Mouse (Mus musculus) CH12.LX (cell line): ENCODE results near the gene Reck. TPM values are rescaled to one million over a fixed set of nuclear protein-coding genes. Genes with fewer than 3 reads are reported as not detected.

ENCODE experiments used
- DNase-seq: peaks from one replicate; pipeline ENCODE4 v3.0.0-alpha.2; 2013; ENCODE audit errors: extremely low read depth
- H3K27ac ChIP-seq: 2 replicates; pipeline ENCODE4 v1.5.1; 2012; ENCODE audit warnings: low read depth, mild to moderate bottlenecking, control low read depth, moderate library complexity; ENCODE audit not compliant: insufficient read depth
- H3K27me3 ChIP-seq: replicated peaks from 2 replicates; pipeline ENCODE3; 2012; ENCODE audit warnings: inconsistent platforms
- H3K36me3 ChIP-seq, 2 experiments: replicated peaks in 1 of 2; 2 replicates each; pipeline versions ENCODE3 to v1.6.1; 2012; ENCODE audit warnings: inconsistent platforms in 1 of 2, low read length in 1 of 2, mild to moderate bottlenecking in 1 of 2, mixed read lengths in 1 of 2, moderate library complexity in 1 of 2; ENCODE audit not compliant: control insufficient read depth in 1 of 2, insufficient read depth in 1 of 2
- H3K4me1 ChIP-seq, 2 experiments: 2 replicates each; pipeline ENCODE4 v1.6.1; 2012; ENCODE audit warnings: inconsistent platforms in 1 of 2, moderate library complexity in 1 of 2; ENCODE audit not compliant: insufficient read depth in 2 of 2, control insufficient read depth in 1 of 2
- H3K4me2 ChIP-seq: 2 replicates; pipeline ENCODE4 v1.6.1; 2012; ENCODE audit warnings: low read depth, mild to moderate bottlenecking, control low read depth; ENCODE audit not compliant: poor library complexity, insufficient read depth, severe bottlenecking
- H3K4me3 ChIP-seq, 3 experiments: fragments of 150-350 bp in 1 of 3; sonication (generic) in 1 of 3; replicated peaks in 1 of 3; 2 replicates each; pipeline versions ENCODE3 to v1.5.1; 2011 to 2012; ENCODE audit warnings: low read depth in 2 of 3, low read length in 2 of 3, mild to moderate bottlenecking in 2 of 3, moderate library complexity in 2 of 3, control low read depth in 1 of 3, improper control_type of control experiment in 1 of 3, inconsistent platforms in 1 of 3, mixed read lengths in 1 of 3; ENCODE audit not compliant: poor library complexity in 1 of 3
- H3K79me2 ChIP-seq: replicated peaks from 2 replicates; pipeline ENCODE4 v1.6.1; 2012; ENCODE audit warnings: mild to moderate bottlenecking, moderate library complexity; ENCODE audit not compliant: control insufficient read depth, poor library complexity, insufficient read depth, severe bottlenecking; ENCODE audit errors: extremely low read depth
- H3K9ac ChIP-seq: 2 replicates; pipeline ENCODE4 v1.6.1; 2012; ENCODE audit warnings: low read depth, mild to moderate bottlenecking, control low read depth, moderate library complexity; ENCODE audit not compliant: insufficient read depth
- H3K9me3 ChIP-seq: replicated peaks from 2 replicates; pipeline ENCODE3; 2012; ENCODE audit warnings: low read length, inconsistent platforms, mixed read lengths
- CTCF ChIP-seq, 2 experiments: IDR thresholded peaks in 1 of 2; conservative IDR thresholded peaks in 1 of 2; 2 replicates each; pipeline ENCODE4 v1.5.1; 2011 to 2012; ENCODE audit warnings: low read depth in 2 of 2, low read length in 2 of 2, improper control_type of control experiment in 1 of 2, inconsistent platforms in 1 of 2, mild to moderate bottlenecking in 1 of 2, moderate library complexity in 1 of 2
- EP300 ChIP-seq: IDR thresholded peaks from 2 replicates; pipeline ENCODE4 v1.6.1; 2011; ENCODE audit warnings: low read length, improper control_type of control experiment
- ETS1 ChIP-seq: conservative IDR thresholded peaks from 2 replicates; pipeline ENCODE4 v1.6.1; 2012; ENCODE audit warnings: low read depth, mild to moderate bottlenecking, inconsistent platforms, low read length, improper control_type of control experiment, moderate library complexity
- GABPA ChIP-seq: IDR thresholded peaks from 2 replicates; pipeline ENCODE4 v1.6.1; 2012; ENCODE audit warnings: low read depth, low read length, improper control_type of control experiment, inconsistent platforms; ENCODE audit not compliant: insufficient replicate concordance
- JUN ChIP-seq: IDR thresholded peaks from 2 replicates; pipeline ENCODE4 v1.6.1; 2011; ENCODE audit warnings: low read depth, mild to moderate bottlenecking, low read length, improper control_type of control experiment, moderate library complexity; ENCODE audit not compliant: insufficient read depth
- JUND ChIP-seq: conservative IDR thresholded peaks from 2 replicates; pipeline ENCODE4 v1.6.1; 2011; ENCODE audit warnings: low read depth, low read length, improper control_type of control experiment
- MAX ChIP-seq: IDR thresholded peaks from 2 replicates; pipeline ENCODE4 v1.6.1; 2011; ENCODE audit warnings: low read length, improper control_type of control experiment
- MXI1 ChIP-seq: IDR thresholded peaks from 2 replicates; pipeline ENCODE4 v1.6.1; 2011; ENCODE audit warnings: mild to moderate bottlenecking, low read depth, low read length, improper control_type of control experiment
- MYC ChIP-seq: IDR thresholded peaks from 2 replicates; pipeline ENCODE4 v1.6.1; 2011; ENCODE audit warnings: low read depth, mild to moderate bottlenecking, improper control_type of control experiment, low read length
- NRF1 ChIP-seq: IDR thresholded peaks from 2 replicates; pipeline ENCODE4 v1.6.1; 2014; ENCODE audit warnings: low read depth, mild to moderate bottlenecking, inconsistent platforms, low read length, improper control_type of control experiment, moderate library complexity
- PAX5 ChIP-seq: IDR thresholded peaks from 2 replicates; pipeline ENCODE4 v1.6.1; 2012; ENCODE audit warnings: low read length, inconsistent platforms, mixed read lengths
- POLR2A ChIP-seq: IDR thresholded peaks from 2 replicates; pipeline ENCODE4 v1.6.1; 2011; ENCODE audit warnings: low read depth, mild to moderate bottlenecking, improper control_type of control experiment, low read length
- RAD21 ChIP-seq: IDR thresholded peaks from 2 replicates; pipeline ENCODE4 v1.6.1; 2011; ENCODE audit warnings: low read depth, mild to moderate bottlenecking, low read length, improper control_type of control experiment, moderate library complexity
- SIN3A ChIP-seq: IDR thresholded peaks from 2 replicates; pipeline ENCODE4 v1.6.1; 2012; ENCODE audit warnings: low read length, improper control_type of control experiment, inconsistent platforms
- SMC3 ChIP-seq: IDR thresholded peaks from 2 replicates; pipeline ENCODE4 v1.6.1; 2011; ENCODE audit warnings: low read depth, low read length, improper control_type of control experiment
- TCF12 ChIP-seq: IDR thresholded peaks from 2 replicates; pipeline ENCODE4 v1.6.1; 2014; ENCODE audit warnings: low read depth, mild to moderate bottlenecking, inconsistent platforms, low read length, improper control_type of control experiment
- UBTF ChIP-seq: IDR thresholded peaks from 2 replicates; pipeline ENCODE4 v1.6.1; 2012; ENCODE audit warnings: low read depth, mild to moderate bottlenecking, inconsistent platforms, low read length, improper control_type of control experiment, moderate library complexity
- USF2 ChIP-seq: conservative IDR thresholded peaks from 2 replicates; pipeline ENCODE4 v1.6.1; 2011; ENCODE audit warnings: low read depth, low read length, improper control_type of control experiment
- ZC3H11A ChIP-seq: IDR thresholded peaks from 2 replicates; pipeline ENCODE4 v1.6.1; 2012; ENCODE audit warnings: low read depth, mild to moderate bottlenecking, inconsistent platforms, low read length, improper control_type of control experiment
- ZMIZ1 ChIP-seq: IDR thresholded peaks from 2 replicates; pipeline ENCODE4 v1.6.1; 2012; ENCODE audit warnings: low read depth, mild to moderate bottlenecking, inconsistent platforms, low read length, improper control_type of control experiment
- ZNF384 ChIP-seq: IDR thresholded peaks from 2 replicates; pipeline ENCODE4 v1.6.1; 2012; ENCODE audit warnings: low read depth, low read length, improper control_type of control experiment, inconsistent platforms
- dilution Hi-C: fragments of 300-500 bp; cut with MboI; formaldehyde crosslinking; loops from 2 replicates; pipeline ENCODE4 v1.14.3; 2020; ENCODE audit warnings: low sequenced_read_pairs; ENCODE audit not compliant: extremely low pct_unique_long_range_greater_than_20kb, extremely low pct_ligation_motif_present
- in situ Hi-C: fragments of 300-500 bp; cut with MboI; formaldehyde crosslinking; loops from 3 replicates; pipeline ENCODE4 v1.14.3; 2019; ENCODE audit warnings: low sequenced_read_pairs, low pct_ligation_motif_present, low pct_unique_long_range_greater_than_20kb, mixed read lengths
- polyA plus RNA-seq: library from polyadenylated mRNA; unstranded; fragments of >175 nt; gene quantifications from 2 replicates; pipeline ENCODE4 v1.2.1, GENCODE M21; 2012; ENCODE audit warnings: low read depth; ENCODE audit not compliant: insufficient read length
- total RNA-seq, 2 experiments: library from RNA; depleted of rRNA; stranded (reverse); fragments of 300-350 nt in 1 of 2; fragments of >200 nt in 1 of 2; gene quantifications; 2 replicates each; pipeline ENCODE4 v1.2.3; 2012 to 2014

Gene Reck
- total and polyA plus RNA-seq, 3 experiments = 0.44 to 1.8 (median 0.68) TPM

- Histone ChIP-seq H3K4me3 (no peak overlapping the region), H3K79me2 (no peaks in the 10 kb centered on the region), H3K9ac (no peak overlapping the region), H3K27me3 (no peaks in the 10 kb centered on the region), H3K4me1 (peaks cover 0 to 4% of the 10 kb centered on the region in 2 experiments; a peak in 2 of 4 replicates), H3K4me2 (no peak overlapping the region), H3K27ac (no peak overlapping the region), H3K9me3 (peaks cover 3% of the 10 kb centered on the region), H3K36me3 (peaks cover 2 to 30% of the 10 kb centered on the region in 2 experiments)
- TF ChIP-seq JUND (no peak), ZNF384 (no peak), TCF12 (no peak), CTCF (conservative IDR thresholded peaks at IDR 0.05 in 1 of 2, IDR thresholded peaks at IDR 0.05 in 1 of 2; ENCODE audit: low read depth in 2 of 2, low read length in 2 of 2) (no peak), SIN3A (no peak), RAD21 (no peak), ZMIZ1 (no peak)
- DNase-seq = no peak
- in situ Hi-C loops = no loop called here
- dilution Hi-C loops = no loop called here
Observed at GRCm38 (mm10) chr4:43931877-43932276, 56.5 kb downstream of the Reck start.

DNA sequence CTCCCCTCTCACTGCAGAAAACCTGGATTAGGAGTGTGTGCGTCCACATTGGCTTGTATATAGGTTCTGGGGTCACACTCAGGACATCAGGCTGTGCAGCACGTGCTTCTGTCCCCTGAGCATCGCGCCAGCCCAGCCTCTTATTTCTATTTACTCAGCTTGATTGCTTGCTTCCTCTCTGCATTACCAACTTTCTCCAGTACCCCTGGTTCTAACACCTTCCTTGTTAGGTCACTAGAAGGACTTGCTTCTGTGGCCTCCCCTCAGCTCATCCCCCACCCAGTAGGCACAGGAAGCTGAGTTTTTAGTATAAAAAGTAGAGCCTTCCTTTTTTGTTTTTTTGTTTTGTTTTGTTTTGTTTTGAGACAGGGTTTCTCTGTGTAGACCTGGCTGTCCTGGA, 60.9 kb downstream of the Reck start:
- TF ChIP-seq POLR2A (no peak), GABPA (no peak), UBTF (no peak), TCF12 (no peak)
- H3K27ac ChIP-seq = no peak overlapping the region
- peaks cover 2 to 20% of the 10 kb centered on the region in 2 experiments for H3K36me3 ChIP-seq
- H3K9me3 ChIP-seq = no peaks in the 10 kb centered on the region
- no peak for DNase-seq
- no peaks in the 10 kb centered on the region for H3K79me2 ChIP-seq
- no peak overlapping the region for H3K4me3 ChIP-seq
- in situ Hi-C loops = no loop called here
- H3K27me3 ChIP-seq = no peaks in the 10 kb centered on the region
- no peak overlapping the region for H3K4me2 ChIP-seq
- dilution Hi-C loops = no loop called here
- peaks cover 0 to 14% of the 10 kb centered on the region in 2 experiments; a peak in 2 of 4 replicates for H3K4me1 ChIP-seq
- no peak overlapping the region for H3K9ac ChIP-seq

DNA sequence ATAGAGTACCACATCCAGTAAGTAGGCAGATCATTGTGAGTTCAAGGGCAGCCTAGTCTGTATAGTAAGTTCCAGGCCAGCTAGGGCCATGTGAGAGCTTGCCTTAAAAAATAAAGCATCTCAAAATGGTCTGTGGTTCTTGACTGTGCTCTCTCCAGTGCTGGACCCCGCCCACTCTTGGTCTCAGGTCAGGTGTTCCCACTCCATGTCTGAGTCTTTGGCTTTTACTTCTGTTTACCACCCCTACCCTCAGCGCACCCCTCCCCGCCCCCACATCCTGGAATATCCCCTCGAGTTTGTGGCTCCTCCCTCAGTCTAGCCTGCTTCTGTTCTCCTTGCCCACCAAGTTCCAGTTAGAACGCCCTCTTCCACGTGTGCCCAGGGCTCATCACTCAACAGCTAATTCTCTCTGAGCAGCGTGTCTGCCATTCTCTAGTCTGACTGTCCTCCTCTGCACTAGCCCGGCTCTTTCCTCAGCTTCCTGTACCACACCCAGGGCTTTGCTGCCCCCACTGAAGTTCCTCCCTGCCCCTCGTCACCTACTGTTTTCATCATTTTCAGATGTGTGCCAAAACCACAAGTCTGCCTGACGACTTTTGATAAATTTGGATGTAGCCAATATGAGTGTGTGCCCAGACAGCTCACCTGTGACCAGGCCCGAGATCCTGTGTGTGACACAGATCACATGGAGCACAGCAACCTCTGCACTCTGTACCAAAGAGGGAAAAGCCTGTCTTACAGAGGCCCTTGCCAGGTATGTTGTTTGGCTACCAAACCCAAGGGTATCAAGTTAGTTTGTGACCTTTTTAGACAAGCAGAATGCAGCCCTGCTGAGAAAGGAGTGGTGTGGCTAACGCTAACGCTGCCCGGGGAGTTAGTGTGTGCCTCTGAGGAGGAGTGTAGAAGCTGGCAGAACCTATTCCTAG, 61.7 kb downstream of the Reck start:
- DNase-seq = peak; percentile 7
- Histone ChIP-seq H3K27ac (no peak overlapping the region), H3K9ac (no peak overlapping the region), H3K4me2 (no peak overlapping the region), H3K4me3 (no peak overlapping the region), H3K4me1 (peaks cover 0 to 14% of the 10 kb centered on the region in 2 experiments; a peak in 2 of 4 replicates), H3K36me3 (peaks cover under 1 to 17% of the 10 kb centered on the region in 2 experiments), H3K27me3 (no peaks in the 10 kb centered on the region), H3K79me2 (no peaks in the 10 kb centered on the region), H3K9me3 (no peaks in the 10 kb centered on the region)
- in situ Hi-C loops (no loop called here), dilution Hi-C loops (no loop called here)
- TF ChIP-seq PAX5 (no peak), JUN (no peak), MAX (no peak), USF2 (no peak), POLR2A (no peak), EP300 (no peak), SIN3A (no peak), MYC (no peak), SMC3 (no peak), NRF1 (no peak), RAD21 (no peak), ETS1 (no peak), TCF12 (no peak), ZC3H11A (no peak), UBTF (no peak), MXI1 (no peak), GABPA (no peak)
